Comparison of ENCODE assay signal across 10 mouse cellular contexts in genomic region chr13:101735364-101736120, GRCm38 (mm10). TPM values are rescaled to one million over a fixed set of nuclear protein-coding genes. Genes with fewer than 3 reads are reported as not detected.
A peak's percentile ranks its signal among the peaks of the same experiment; 100 is the strongest.
DNase-seq lines count a peak whose midpoint lies in the region; ATAC-seq and TF ChIP-seq lines count a peak whose summit lies in the region.
"Had no signal": no experiment of that assay in that cellular context is flagged by ENCODE, and none has a peak within 500 bp of the region (broad histone marks: within the 10 kb centered on the region; RNA-seq: fewer than 3 reads in every experiment).

No protein-coding gene starts in this region.

- peak; percentile 17; the same call in 1 of the 2 replicates for TF ChIP-seq CTCF in embryonic fibroblast, embryonic 13.5 days (IDR thresholded peaks at IDR 0.05; ENCODE audit: borderline replicate concordance, insufficient read depth, low read length)

- DNase-seq in hindbrain, embryonic 10.5 days (ENCODE audit: low spot score): no peak
- DNase-seq in 3T3-L1 (ENCODE audit: low read depth, low spot score): peak; percentile 50
- no peak for DNase-seq in adrenal gland, postnatal 14 days
- DNase-seq in gastrocnemius, postnatal 14 days: no peak

- H3K4me3 ChIP-seq in hindbrain, embryonic 16.5 days (ENCODE audit: low read length): no peak overlapping the region
- H3K4me3 ChIP-seq in hindbrain, embryonic 10.5 days: no peak overlapping the region
- no peak overlapping the region for H3K4me3 ChIP-seq in embryonic fibroblast, embryonic 13.5 days (ENCODE audit: insufficient read depth, low read length)
- H3K4me3 ChIP-seq: embryonic facial prominence, embryonic 15.5 days; heart, embryonic 15.5 days; midbrain, embryonic 12.5 days had no signal

- no peak overlapping the region for H3K27ac ChIP-seq in hindbrain, embryonic 16.5 days (ENCODE audit: low read depth, low read length)
- no peak overlapping the region for H3K27ac ChIP-seq in hindbrain, embryonic 10.5 days
- no peak overlapping the region for H3K27ac ChIP-seq in embryonic fibroblast, embryonic 13.5 days (ENCODE audit: insufficient read depth, low read length)
- H3K27ac ChIP-seq: embryonic facial prominence, embryonic 15.5 days; heart, embryonic 15.5 days; midbrain, embryonic 12.5 days had no signal

- H3K27me3 ChIP-seq in hindbrain, embryonic 16.5 days (replicated peaks; ENCODE audit: control insufficient read depth, insufficient read depth, low read length): no peaks in the 10 kb centered on the region
- H3K27me3 ChIP-seq in hindbrain, embryonic 10.5 days (ENCODE audit: insufficient read depth, poor library complexity, severe bottlenecking): no peaks in the 10 kb centered on the region
- H3K27me3 ChIP-seq: embryonic facial prominence, embryonic 15.5 days; heart, embryonic 15.5 days had no signal

- peak; percentile 65; the same call in 1 of the 2 replicates for ATAC-seq in hindbrain, embryonic 16.5 days
- ATAC-seq in CD4-positive, CD25-positive, alpha-beta regulatory T cell, adult 4 months: peak; percentile 35

- no peak overlapping the region for H3K4me2 ChIP-seq in hindbrain, embryonic 16.5 days (ENCODE audit: low read length)
- H3K4me2 ChIP-seq: embryonic facial prominence, embryonic 15.5 days; midbrain, embryonic 12.5 days had no signal

- no peak for TF ChIP-seq POLR2A in embryonic fibroblast, embryonic 13.5 days (IDR thresholded peaks at IDR 0.05; ENCODE audit: low read depth, low read length)

- intact Hi-C loops in gastrocnemius, postnatal 14 days (cut with DNase I; ENCODE audit: low total_unique reads): no loop called here

- no peaks in the 10 kb centered on the region for H3K9me3 ChIP-seq in hindbrain, embryonic 16.5 days (ENCODE audit: control insufficient read depth, low read length)
- H3K9me3 ChIP-seq in hindbrain, embryonic 10.5 days: no peaks in the 10 kb centered on the region
- H3K9me3 ChIP-seq: embryonic facial prominence, embryonic 15.5 days; heart, embryonic 15.5 days; midbrain, embryonic 12.5 days had no signal

- H3K36me3 ChIP-seq in hindbrain, embryonic 16.5 days (ENCODE audit: control insufficient read depth, insufficient read depth, low read length): no peaks in the 10 kb centered on the region
- no peaks in the 10 kb centered on the region for H3K36me3 ChIP-seq in hindbrain, embryonic 10.5 days
- H3K36me3 ChIP-seq: embryonic facial prominence, embryonic 15.5 days; heart, embryonic 15.5 days; midbrain, embryonic 12.5 days had no signal

- WGBS in hindbrain, embryonic 16.5 days: 62% methylated on average over 8 of the region's 8 CpGs
- WGBS in hindbrain, embryonic 10.5 days: 70% methylated on average over 8 of the region's 8 CpGs

- no peak overlapping the region for H3K9ac ChIP-seq in hindbrain, embryonic 16.5 days (ENCODE audit: low read depth, low read length)
- H3K9ac ChIP-seq: embryonic facial prominence, embryonic 15.5 days; heart, embryonic 15.5 days; midbrain, embryonic 12.5 days had no signal

- peaks cover 5% of the 10 kb centered on the region; the same call in 1 of the 2 replicates for H3K4me1 ChIP-seq in hindbrain, embryonic 16.5 days (ENCODE audit: control insufficient read depth, insufficient read depth, low read depth, low read length)
- H3K4me1 ChIP-seq in hindbrain, embryonic 10.5 days (replicated peaks): peaks cover 10% of the 10 kb centered on the region
- peaks cover 13% of the 10 kb centered on the region for H3K4me1 ChIP-seq in embryonic fibroblast, embryonic 13.5 days (ENCODE audit: control insufficient read depth, insufficient read depth, low read length)

RNA-seq across cellular contexts. Expression of gene Pik3r1, which starts 32.5 kb away (rescaled TPM):
- polyA plus RNA-seq in hindbrain, embryonic 16.5 days (2015; fragmentation: Nextera tagmentation; extraction: Ambion mirVana): 51.3 and 51.6 TPM in 2 replicates
- polyA plus RNA-seq in hindbrain, embryonic 10.5 days (2016; fragmentation: Nextera tagmentation; extraction: Ambion mirVana): 12.6 and 16.1 TPM in 2 replicates
- polyA plus RNA-seq in CD4-positive, CD25-positive, alpha-beta regulatory T cell, adult 4 months (2017; shearing (Covaris generic)): 100 to 1,000 TPM in 1 of 2 experiments, 10 to 100 TPM in 1; 83.2 to 105 TPM
- 53.1 and 78.3 TPM in 2 replicates for polyA plus RNA-seq in embryonic fibroblast, embryonic 13.5 days (2011; ENCODE audit: insufficient read length, low read depth, missing spikeins)
- total RNA-seq in adrenal gland, postnatal 14 days (2021): 109 and 110 TPM in 2 replicates
- 10 to 100 TPM; 26.3 to 38.8 TPM for total RNA-seq in gastrocnemius, postnatal 14 days (2021)
